1 mouse cellular context compared by ENCODE assay signal in the genomic region with DNA sequence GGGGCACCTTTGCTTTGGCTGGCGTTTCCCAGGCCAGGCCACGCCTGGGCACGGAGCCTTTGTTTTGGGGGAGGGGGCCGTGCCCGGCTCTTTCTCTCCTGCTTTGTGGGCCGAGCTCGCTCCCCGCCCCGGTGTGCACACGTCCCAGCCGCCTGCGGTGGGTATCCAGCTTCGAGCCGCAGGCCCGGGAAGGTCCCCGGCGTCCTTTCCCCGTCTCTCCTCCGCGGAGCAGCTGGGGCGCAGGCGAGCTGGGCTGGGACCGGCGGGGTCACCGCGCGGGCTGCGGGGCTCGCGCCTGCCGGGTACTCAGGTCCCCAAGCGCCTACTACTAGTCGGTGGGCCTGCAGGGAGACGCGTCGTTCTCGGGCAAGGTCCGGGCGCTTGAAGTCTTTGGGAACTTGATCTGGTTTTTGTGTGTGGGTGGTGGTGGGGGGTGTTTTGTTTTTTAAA.
TF ChIP-seq lines count a peak whose summit lies in the region.

No protein-coding gene starts in this region.

TF ChIP-seq in MEL, 35 proteins besides CTCF, POLR2A, EP300 and RAD21 (continued from another document):
- TF ChIP-seq MYC (IDR thresholded peaks at IDR 0.05; ENCODE audit: low read depth, low read length) (no peak), SIN3A (IDR thresholded peaks at IDR 0.05; ENCODE audit: low read length) (0 out of 2 replicates have a peak, but pooled peaks have one; percentile 1), ETS1 (IDR thresholded peaks at IDR 0.05; ENCODE audit: low read depth, low read length) (no peak), TBP (IDR thresholded peaks at IDR 0.05; ENCODE audit: low read depth, low read length) (no peak), TAL1 (IDR thresholded peaks at IDR 0.05; ENCODE audit: low read length) (no peak), MYB (IDR thresholded peaks at IDR 0.05; ENCODE audit: low read depth, low read length) (no peak), MEF2A (IDR thresholded peaks at IDR 0.05; ENCODE audit: extremely low read depth, insufficient replicate concordance, low read depth, low read length, poor library complexity, severe bottlenecking) (no peak), CHD1 (IDR thresholded peaks at IDR 0.05; ENCODE audit: low read depth, low read length) (peak; percentile 70; the same call in 1 of the 2 replicates), GABPA (IDR thresholded peaks at IDR 0.05; ENCODE audit: low read depth, low read length) (no peak), BHLHE40 (IDR thresholded peaks at IDR 0.05; ENCODE audit: borderline replicate concordance, low read depth, low read length) (no peak), ZKSCAN1 (IDR thresholded peaks at IDR 0.05; ENCODE audit: low read depth, low read length) (no peak), ZNF384 (IDR thresholded peaks at IDR 0.05; ENCODE audit: low read depth, low read length) (no peak), ZMIZ1 (IDR thresholded peaks at IDR 0.05; ENCODE audit: low read depth, low read length) (no peak), NELFE (IDR thresholded peaks at IDR 0.05; ENCODE audit: low read depth, low read length) (no peak), POLR2AphosphoS5 (IDR thresholded peaks at IDR 0.05; ENCODE audit: borderline replicate concordance, low read depth, low read length) (no peak), USF2 (IDR thresholded peaks at IDR 0.05; ENCODE audit: borderline replicate concordance in 1 of 2, insufficient read depth in 1 of 2, low read depth in 1 of 2, low read length in 2 of 2) (no peak), USF1 (IDR thresholded peaks at IDR 0.05; ENCODE audit: low read depth, low read length) (no peak), ZC3H11A (IDR thresholded peaks at IDR 0.05; ENCODE audit: low read depth, low read length) (no peak), SMC3 (IDR thresholded peaks at IDR 0.05; ENCODE audit: low read depth, low read length) (no peak)
